Mouse (Mus musculus) forebrain, embryonic 14.5 days (tissue): Measurements from ENCODE around the gene Abca14. TPM values are rescaled to one million over a fixed set of nuclear protein-coding genes. Genes with fewer than 3 reads are reported as not detected.

Source experiments
- ATAC-seq: fragments of 200-750 bp; cut with Nextera tagmentation; 2 replicates; pipeline ENCODE4 v1.8.0; 2017; ENCODE audit warnings: mild to moderate bottlenecking, moderate library complexity
- DNase-seq: peaks from one replicate; pipeline ENCODE4 v3.0.0-alpha.2; 2015; ENCODE audit warnings: low spot score
- H3K27ac ChIP-seq: fragments of 300-500 bp; sonication (generic); 2 replicates; pipeline ENCODE4 v1.5.1; 2014; ENCODE audit warnings: low read depth, mild to moderate bottlenecking, control low read depth, low read length, moderate library complexity
- H3K27me3 ChIP-seq: fragments of 300-500 bp; sonication (generic); replicated peaks from 2 replicates; pipeline ENCODE4 v1.6.1; 2014; ENCODE audit warnings: low read length, control low read depth, mixed read lengths; ENCODE audit not compliant: control insufficient read depth, insufficient read depth
- H3K36me3 ChIP-seq: fragments of 300-500 bp; sonication (generic); 2 replicates; pipeline ENCODE4 v1.6.1; 2014; ENCODE audit warnings: low read length, control low read depth; ENCODE audit not compliant: control insufficient read depth, insufficient read depth
- H3K4me1 ChIP-seq: fragments of 300-500 bp; sonication (generic); 2 replicates; pipeline ENCODE4 v1.6.1; 2014; ENCODE audit warnings: antibody characterized with exemption, low read length, control low read depth; ENCODE audit not compliant: control insufficient read depth, insufficient read depth
- H3K4me2 ChIP-seq: fragments of 300-500 bp; sonication (generic); 2 replicates; pipeline ENCODE4 v1.6.1; 2014; ENCODE audit warnings: mild to moderate bottlenecking, control low read depth, low read length
- H3K4me3 ChIP-seq: fragments of 300-500 bp; sonication (generic); 2 replicates; pipeline ENCODE4 v1.5.1; 2014; ENCODE audit warnings: low read depth, low read length, control low read depth
- H3K9ac ChIP-seq: fragments of 300-500 bp; sonication (generic); 2 replicates; pipeline ENCODE4 v1.6.1; 2014; ENCODE audit warnings: mild to moderate bottlenecking, low read length, control low read depth, moderate library complexity
- H3K9me3 ChIP-seq: fragments of 300-500 bp; sonication (generic); replicated peaks from 2 replicates; pipeline ENCODE4 v1.6.1; 2016; ENCODE audit warnings: low read length, control low read depth, mixed read lengths; ENCODE audit not compliant: control insufficient read depth
- WGBS: fragments of 180-500 bp; shearing (Covaris S2); extraction: QIAGEN DNeasy Blood & Tissue Kit; methylation state at CpG from one replicate; pipeline ENCODE4 v1.1.7; 2014; 5-methylcytosine and 5-hydroxymethylcytosine counted together
- polyA plus RNA-seq: library from polyadenylated mRNA; unstranded; fragments of >200 nt; fragmentation: Nextera tagmentation; extraction: Ambion mirVana; gene quantifications from 2 replicates; pipeline ENCODE4 v1.2.1, GENCODE M21; 2014

The Abca14 gene
- polyA plus RNA-seq = not detected in 2 replicates

GRCm38 (mm10) chr7:120203789-120204188, at the start of gene Abca14:
TSS of gene Abca14 (plus strand) at chr7:120203961.
- Histone ChIP-seq H3K36me3 (no peaks in the 10 kb centered on the region), H3K9me3 (no peaks in the 10 kb centered on the region), H3K4me2 (no peak within 1 kb of the TSS), H3K27me3 (peaks cover 23% of the 10 kb centered on the region), H3K4me1 (no peaks in the 10 kb centered on the region), H3K9ac (no peak within 1 kb of the TSS), H3K27ac (no peak within 1 kb of the TSS), H3K4me3 (no peak within 1 kb of the TSS)
- peak; percentile 71 for DNase-seq
- peak; percentile 76 for ATAC-seq
- WGBS = 5% methylated on average over 26 of the region's 26 CpGs

DNA sequence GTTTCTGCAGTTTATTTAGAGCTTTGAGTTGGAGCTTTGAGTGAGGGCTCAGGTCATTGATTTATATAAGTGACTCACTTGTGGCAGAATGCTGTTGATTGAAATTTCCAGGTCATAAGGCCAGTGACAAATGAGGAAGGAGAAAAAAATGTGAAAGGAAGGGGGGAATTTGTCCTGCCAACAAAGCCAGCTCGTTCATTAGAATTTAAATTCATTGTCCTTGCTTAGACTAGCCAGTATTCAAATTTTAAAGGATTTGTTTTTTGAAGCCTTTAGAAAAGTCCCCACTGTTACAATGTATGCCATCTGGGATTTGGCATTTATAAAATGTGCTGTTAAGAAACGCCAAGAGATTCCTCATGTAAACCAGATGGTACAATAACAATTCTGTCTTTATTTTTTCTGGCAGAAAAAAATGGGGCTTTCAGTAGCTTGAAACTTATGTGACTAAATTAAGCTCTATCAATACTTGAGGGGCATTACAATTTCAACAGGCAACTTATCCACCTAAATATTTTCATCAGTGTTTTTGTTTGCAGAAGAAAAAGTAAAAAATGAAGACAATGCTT, 46.8 kb upstream of the Abca14 start:
- peak overlapping the region; percentile 41; the same call in 1 of the 2 replicates for H3K27ac ChIP-seq
- ATAC-seq = peak; percentile 73; the same call in 1 of the 2 replicates
- DNase-seq = peak; percentile 81
- H3K36me3 ChIP-seq = no peaks in the 10 kb centered on the region
- peaks cover 42% of the 10 kb centered on the region for H3K27me3 ChIP-seq
- no peaks in the 10 kb centered on the region for H3K9me3 ChIP-seq
- no peak overlapping the region for H3K4me2 ChIP-seq
- H3K4me1 ChIP-seq = peaks cover 19% of the 10 kb centered on the region
- WGBS = 6% methylated on average over 2 of the region's 2 CpGs
- no peak overlapping the region for H3K4me3 ChIP-seq
- no peak overlapping the region for H3K9ac ChIP-seq

DNA sequence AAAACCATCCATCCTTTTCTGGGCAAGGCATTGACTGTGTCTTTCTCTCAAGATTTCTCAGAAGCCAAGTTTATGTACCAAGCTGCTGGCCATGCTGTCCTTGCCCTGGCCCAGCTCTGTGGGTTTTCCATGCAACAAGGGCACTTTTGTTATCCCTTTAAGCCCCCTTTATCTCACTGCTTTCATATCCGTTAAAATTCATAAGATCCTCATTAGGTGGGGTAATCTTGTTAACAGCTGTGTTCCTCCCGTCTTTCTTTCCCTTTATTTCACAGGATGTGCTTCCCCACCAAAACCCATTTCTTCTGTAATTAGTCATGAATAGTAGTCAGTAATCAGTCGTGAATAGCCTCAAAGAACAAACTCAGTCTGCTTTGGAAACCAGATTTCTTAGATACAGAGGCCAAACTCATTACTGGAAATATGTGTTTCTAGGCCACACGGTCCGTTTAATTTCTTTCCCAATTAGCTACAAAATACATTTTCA, 46.1 kb upstream of the Abca14 start:
- peaks cover 44% of the 10 kb centered on the region for H3K27me3 ChIP-seq
- no peak overlapping the region for H3K4me2 ChIP-seq
- WGBS = under 1% methylated on average over 5 of the region's 5 CpGs

GRCm38 (mm10) chr7:120158121-120158613, 45.6 kb upstream of the Abca14 start:
- H3K4me1 ChIP-seq = peaks cover 19% of the 10 kb centered on the region
- peaks cover 44% of the 10 kb centered on the region for H3K27me3 ChIP-seq
- DNase-seq = no peak
- no peak overlapping the region for H3K4me2 ChIP-seq
- H3K36me3 ChIP-seq = no peaks in the 10 kb centered on the region
- H3K4me3 ChIP-seq = no peak overlapping the region
- no peaks in the 10 kb centered on the region for H3K9me3 ChIP-seq
- ATAC-seq = peak; percentile 40; the same call in 1 of the 2 replicates
- H3K27ac ChIP-seq = peak overlapping the region; percentile 52; the same call in 1 of the 2 replicates
- WGBS = 6% methylated on average over 4 of the region's 4 CpGs
- H3K9ac ChIP-seq = no peak overlapping the region

More for the DNA sequence above, 46.1 kb upstream of the Abca14 start:
- H3K4me1 ChIP-seq = peaks cover 19% of the 10 kb centered on the region
- peak; percentile 76 for DNase-seq
- peak overlapping the region; percentile 22; the same call in 1 of the 2 replicates for H3K27ac ChIP-seq
- H3K9me3 ChIP-seq = no peaks in the 10 kb centered on the region
- no peak overlapping the region for H3K4me3 ChIP-seq
- H3K9ac ChIP-seq = no peak overlapping the region
- no peaks in the 10 kb centered on the region for H3K36me3 ChIP-seq
- peak; percentile 79 for ATAC-seq

GRCm38 (mm10) chr7:120163581-120164251, 40.0 kb upstream of the Abca14 start:
- no peak overlapping the region for H3K9ac ChIP-seq
- ATAC-seq (no peak), DNase-seq (no peak)
- no peaks in the 10 kb centered on the region for H3K9me3 ChIP-seq
- H3K4me2 ChIP-seq = no peak overlapping the region
- H3K27ac ChIP-seq = no peak overlapping the region
- peaks cover 27% of the 10 kb centered on the region for H3K27me3 ChIP-seq
- H3K36me3 ChIP-seq = no peaks in the 10 kb centered on the region
- H3K4me1 ChIP-seq = no peaks in the 10 kb centered on the region
- no peak overlapping the region for H3K4me3 ChIP-seq
- 92% methylated on average over 11 of the region's 11 CpGs for WGBS

DNA sequence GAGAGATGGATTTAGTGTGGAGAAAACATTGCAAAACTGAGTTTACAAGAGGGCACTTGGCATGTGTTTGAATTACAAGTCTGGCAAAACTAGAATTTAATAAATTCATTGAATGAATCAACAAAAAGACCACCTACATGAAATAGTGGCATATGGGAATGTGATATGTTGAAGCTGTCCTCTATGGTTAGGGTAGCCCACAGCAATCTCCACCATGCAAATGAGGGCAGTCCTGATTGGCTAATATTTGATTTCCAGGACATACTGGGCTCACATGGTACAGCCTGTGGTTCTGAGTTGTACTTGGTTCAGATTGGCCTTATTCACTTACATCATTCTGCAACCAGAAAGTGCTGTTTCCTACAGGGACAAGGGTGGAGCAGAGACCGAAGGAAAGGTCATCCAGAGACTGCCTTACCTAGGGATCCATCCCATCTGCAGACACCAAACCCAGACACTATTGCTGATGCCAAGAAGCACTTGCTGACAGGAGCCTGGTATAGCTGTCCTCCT, 31.5 kb upstream of the Abca14 start:
- no peak for ATAC-seq
- Histone ChIP-seq H3K4me2 (no peak overlapping the region), H3K36me3 (no peaks in the 10 kb centered on the region), H3K27ac (no peak overlapping the region), H3K9ac (no peak overlapping the region), H3K9me3 (no peaks in the 10 kb centered on the region), H3K4me1 (no peaks in the 10 kb centered on the region), H3K4me3 (no peak overlapping the region), H3K27me3 (no peaks in the 10 kb centered on the region)
- 96% methylated on average over 1 of the region's 1 CpGs for WGBS
- no peak for DNase-seq

- Histone ChIP-seq H3K27ac (no peak within 1 kb of the TSS), H3K36me3 (no peaks in the 10 kb centered on the region), H3K27me3 (no peaks in the 10 kb centered on the region), H3K9ac (no peak within 1 kb of the TSS), H3K4me1 (no peaks in the 10 kb centered on the region), H3K9me3 (no peaks in the 10 kb centered on the region), H3K4me3 (no peak within 1 kb of the TSS), H3K4me2 (no peak within 1 kb of the TSS)
- ATAC-seq (no peak), DNase-seq (no peak)
- 83% methylated on average over 10 of the region's 10 CpGs for WGBS
Observed at GRCm38 (mm10) chr7:120173603-120174244, 30.0 kb upstream of the Abca14 start, which contains the start of gene Anks4b. TSS of gene Anks4b (plus strand) at chr7:120173858.

- Histone ChIP-seq H3K27me3 (no peaks in the 10 kb centered on the region), H3K4me1 (no peaks in the 10 kb centered on the region), H3K4me3 (no peak overlapping the region), H3K27ac (no peak overlapping the region), H3K9me3 (no peaks in the 10 kb centered on the region), H3K4me2 (no peak overlapping the region), H3K36me3 (no peaks in the 10 kb centered on the region), H3K9ac (no peak overlapping the region)
- ATAC-seq (no peak), DNase-seq (no peak)
- 83% methylated on average over 11 of the region's 11 CpGs for WGBS
Observed at GRCm38 (mm10) chr7:120174723-120175504, 28.8 kb upstream of the Abca14 start.
